Mouse (Mus musculus): ENCODE data around the gene Mif4gd.
"Not testable (repeated sequence)": the region's sequence is repeated elsewhere in the genome, so short reads cannot be mapped to it uniquely, and the experiment has no call there.

Mif4gd gene

DNA sequence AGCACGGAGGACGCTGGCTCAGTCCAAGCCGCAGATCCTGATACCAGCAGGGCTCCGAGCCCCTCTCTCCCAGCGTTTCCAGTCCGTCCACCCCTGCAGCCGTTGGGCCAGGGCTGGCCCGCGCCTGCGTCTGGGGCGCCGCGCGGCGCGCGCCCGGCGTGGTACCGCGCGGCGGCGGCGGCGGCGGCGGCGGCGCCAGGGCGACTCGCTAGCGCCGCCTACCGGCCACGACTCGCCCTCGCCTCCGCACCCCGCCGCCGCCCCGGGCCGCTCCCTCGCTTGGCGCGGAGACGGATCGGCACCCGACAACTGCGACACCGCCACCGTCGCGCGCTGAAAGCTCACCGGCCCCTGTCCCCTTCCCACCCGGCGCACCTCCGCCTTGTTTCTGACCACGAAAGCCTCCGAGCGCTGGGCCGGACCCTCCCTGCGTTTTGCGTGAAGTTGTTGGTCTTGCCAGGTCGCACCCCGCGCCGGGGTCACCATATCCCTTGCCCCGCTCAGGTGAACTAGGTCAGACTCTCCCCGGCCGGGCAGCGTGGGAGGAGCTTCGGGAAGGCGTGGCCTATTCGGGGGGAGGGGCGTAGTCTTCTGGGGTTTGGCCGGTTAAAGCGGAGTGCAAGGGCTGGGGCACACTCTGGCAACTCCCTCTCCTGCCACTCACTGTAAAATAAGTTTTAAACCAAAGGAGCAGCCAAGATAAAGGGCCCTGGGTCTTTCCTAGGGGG lies at the start of gene Mif4gd:
Gene Mif4gd (minus strand): TSS at position 560 of the 728 bp plus-strand sequence.
- peak; percentile 97 to 99 for DNase-seq

DNA sequence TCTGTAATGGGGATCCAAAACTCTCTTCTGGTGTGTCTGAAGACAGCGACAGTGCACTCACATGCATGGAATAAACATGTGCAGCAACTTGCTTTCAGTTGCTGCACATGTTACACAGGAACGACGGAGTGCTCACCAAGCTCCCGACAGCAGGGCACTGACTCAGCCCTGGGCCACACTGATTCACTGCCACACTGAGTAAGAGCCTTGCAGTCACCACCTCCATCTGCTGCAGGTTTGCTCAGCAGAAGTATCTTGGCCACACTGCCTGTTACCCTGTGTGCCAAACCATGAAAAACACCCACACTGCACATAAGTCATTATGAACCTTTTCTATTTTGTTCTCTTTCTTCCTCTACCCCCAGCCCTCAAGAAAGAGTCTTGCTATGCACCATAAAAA lies 47.6 kb upstream of the Mif4gd start:
- no peak for DNase-seq

DNA sequence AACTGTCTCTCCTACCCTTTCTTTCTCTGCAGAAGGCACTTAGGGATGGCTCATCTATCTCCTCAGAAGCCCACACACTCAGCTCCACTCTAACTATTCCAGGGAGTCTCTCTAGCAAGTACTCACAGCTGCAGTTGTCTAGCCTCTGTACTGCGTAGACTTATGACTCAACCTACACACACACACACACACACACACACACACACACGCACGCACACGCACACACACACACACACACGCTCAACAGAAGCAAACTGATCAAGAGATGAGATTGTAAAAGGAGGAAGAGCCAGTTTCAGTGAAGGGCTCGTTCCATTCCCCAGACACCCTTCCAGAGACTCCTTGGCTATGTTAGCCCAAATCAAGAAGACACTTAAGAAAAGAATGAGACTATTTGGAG lies 45.8 kb upstream of the Mif4gd start:
- DNase-seq = no peak

DNA sequence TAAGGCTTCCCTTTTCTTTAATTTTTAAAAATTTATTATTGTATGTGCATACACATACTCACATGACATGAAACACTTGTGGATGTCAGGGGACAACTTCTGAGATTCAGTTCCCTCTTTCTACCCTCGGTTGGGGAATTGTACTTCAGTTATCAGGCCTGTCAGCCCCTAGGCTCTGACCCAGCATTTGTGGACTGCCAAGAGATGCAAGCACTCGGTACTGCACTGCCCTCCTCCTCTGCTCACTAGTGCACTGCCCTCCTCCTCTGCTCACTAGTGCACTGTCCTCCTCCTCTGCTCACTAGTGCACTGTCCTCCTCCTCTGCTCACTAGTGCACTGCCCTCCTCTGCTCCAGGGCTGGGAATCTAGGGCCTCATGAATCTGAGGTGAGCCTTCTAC lies 41.4 kb upstream of the Mif4gd start:
- no peak for DNase-seq

DNA sequence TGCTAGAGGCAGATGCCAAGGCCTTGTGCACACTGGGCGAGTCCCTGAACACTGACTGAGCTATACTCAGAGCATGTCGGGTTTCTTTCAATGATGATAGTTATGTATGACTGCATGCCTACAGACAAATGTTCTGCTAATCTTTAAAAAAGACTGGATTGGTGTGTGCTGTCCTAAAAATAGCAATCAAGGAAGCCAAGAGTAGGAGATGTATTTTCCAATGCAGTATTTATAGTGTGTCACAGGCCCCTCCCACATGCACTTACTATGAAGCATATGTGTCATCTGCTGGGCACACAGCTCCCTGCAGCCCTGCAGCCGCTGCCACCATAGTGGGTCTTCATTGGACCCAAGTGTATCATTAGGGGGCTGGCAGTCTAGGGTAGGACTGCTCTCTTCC lies 40.4 kb upstream of the Mif4gd start:
- no peak for DNase-seq

DNA sequence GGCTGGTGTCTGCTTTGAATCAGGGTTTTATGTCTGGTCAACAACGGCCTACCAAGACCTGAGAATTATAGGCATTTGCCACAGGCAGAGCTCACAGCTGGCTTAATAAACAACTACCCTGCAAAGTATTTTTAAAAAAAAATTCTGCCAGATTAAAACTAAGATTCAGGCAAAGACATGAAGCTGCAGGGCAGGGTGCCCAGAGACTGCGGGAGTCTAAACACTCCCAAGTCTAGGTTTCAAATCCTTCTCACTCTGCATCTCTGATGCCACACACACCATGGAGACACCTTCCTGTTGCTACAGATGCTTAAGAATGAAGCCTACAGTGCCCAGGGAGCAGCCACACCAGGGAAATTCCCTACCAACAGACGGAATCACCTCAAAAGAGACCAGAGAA lies 38.9 kb upstream of the Mif4gd start:
- DNase-seq = no peak

DNA sequence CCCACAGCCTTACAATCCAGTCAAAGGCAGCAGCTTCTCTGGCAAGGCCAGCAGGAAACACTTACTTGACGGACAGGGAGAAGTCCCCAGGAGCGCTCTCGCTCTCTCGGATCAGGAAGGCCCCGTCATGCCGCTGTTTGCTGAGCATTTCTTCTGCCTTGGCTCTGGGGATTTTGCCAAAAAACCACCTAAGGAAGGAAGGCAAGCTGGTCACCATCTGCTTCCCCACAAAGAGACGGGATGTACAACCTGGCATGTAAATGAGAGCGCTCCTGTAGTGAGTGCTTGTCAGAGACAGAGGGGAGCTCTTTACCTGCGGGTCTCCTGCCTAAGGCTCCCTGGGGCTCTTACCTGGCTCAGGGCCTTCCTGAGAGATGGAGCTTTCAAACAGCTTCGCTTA lies 36.9 kb upstream of the Mif4gd start:
- DNase-seq = no peak

DNA sequence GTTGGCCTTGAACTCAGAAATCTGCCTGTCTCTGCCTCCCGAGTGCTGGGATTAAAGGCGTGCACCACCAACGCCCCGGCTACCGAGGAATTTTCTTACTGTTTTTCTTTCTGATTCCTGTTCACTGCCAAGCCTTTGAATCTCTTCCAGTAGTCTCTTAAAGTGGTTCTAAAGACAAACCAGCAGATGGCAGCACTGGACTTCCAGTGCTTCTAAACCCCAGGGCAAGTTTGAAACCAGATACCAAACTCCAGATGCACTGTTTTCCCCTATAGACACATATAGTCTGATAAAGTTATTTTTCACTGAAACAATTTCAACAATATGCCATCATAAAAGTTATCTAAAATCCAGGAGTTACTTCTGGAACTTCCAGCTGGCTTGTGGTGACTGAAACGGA lies 34.7 kb upstream of the Mif4gd start:
- DNase-seq = peak in 1 of 2 experiments; percentile 54

DNA sequence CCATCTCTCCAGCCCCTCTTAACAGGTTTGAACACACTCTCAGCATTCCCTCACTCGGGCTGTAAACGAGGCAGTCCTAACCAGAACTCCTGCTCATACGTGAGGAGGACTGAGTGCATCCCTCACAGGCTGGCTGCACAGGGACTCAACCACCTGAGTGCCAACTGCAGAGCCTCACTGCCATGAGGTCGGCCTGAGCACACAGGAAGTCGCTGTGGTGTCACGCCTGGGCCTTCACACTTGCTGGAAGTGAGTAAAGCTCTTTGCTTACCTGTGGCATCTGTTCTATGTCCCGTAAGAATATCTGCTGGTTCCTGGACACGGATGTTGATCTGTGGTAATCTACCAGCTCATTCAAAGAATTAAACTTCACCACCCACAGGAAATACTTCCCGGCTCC lies 33.7 kb upstream of the Mif4gd start:
- DNase-seq = peak in 1 of 2 experiments; percentile 43

DNA sequence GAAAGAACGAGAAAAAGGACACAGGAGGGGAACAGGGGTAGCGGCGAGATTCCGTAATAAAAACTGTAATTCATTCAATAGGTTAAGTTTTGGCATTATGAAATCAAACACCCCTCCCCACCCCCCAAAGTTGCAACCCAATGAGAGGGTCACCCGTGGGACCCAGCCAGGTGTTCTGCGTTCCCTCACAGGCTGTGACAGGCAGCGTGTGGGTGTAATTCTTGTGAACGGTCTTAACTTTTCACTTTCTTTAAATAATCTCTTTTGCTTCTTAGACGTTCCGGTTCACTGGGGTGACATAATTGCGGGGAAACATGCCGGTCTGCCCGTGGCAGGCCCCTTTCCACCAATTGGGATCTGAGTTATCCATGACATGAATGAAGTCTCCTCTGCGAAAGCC lies 32.7 kb upstream of the Mif4gd start:
- DNase-seq = not testable (repeated sequence)

DNA sequence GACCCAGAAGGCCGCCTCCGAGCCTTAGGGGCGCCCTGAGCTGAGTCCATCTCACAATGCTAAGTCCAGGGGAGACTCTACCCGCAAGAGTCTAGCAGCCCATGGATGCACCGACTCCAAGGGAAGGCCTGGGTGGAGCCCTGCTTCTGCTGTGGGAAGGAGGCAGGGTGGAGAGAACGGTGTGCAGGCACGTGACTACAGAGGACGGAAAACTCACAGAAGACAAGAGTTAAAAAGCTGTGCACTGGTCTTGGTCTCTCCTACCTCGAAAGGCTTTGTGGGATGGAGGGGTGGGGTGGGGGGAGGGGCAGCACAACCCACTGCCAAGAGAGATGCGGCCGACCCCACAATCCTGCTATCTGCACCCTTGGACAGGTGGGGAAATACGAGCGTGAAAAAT lies 31.5 kb upstream of the Mif4gd start:
- DNase-seq = no peak

DNA sequence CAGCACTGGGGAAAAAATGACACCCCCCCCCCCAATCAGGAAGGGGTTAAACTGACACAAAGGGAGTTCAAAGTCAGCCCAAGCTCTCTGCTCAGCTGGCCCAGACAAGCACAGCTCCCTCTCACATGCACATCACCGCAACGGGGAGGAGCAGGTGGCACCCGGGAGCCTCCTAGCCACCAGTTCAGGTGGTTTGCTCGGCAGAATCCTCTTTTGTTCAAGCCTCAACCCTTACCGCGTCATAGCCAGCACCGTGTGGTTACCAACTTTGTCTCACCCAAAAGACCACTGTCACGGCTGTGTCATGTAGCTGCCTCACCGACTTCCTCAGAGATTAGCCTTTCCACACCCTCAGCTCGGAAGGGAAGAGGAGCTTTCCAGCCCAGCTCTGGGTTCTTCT lies 30.5 kb upstream of the Mif4gd start:
- DNase-seq = no peak

DNA sequence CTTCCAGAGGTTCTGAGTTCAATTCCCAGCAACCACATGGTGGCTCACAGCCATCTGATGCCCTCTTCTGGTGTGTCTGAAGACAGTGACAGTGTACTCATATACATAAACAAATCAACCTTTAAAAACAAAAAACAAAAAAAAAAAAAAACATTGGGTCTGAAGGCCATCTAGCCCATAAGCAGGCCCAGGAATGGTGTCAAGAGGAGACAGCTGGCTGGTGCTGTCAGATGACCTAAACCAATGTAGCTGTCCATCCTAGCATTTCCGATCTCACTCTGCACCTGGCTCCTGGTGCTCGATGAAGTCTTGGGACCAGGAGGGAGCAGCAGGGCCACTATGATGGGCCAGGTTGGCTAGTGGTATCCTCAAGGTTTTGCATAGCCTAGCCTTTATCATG lies 29.9 kb upstream of the Mif4gd start:
- DNase-seq = no peak

DNA sequence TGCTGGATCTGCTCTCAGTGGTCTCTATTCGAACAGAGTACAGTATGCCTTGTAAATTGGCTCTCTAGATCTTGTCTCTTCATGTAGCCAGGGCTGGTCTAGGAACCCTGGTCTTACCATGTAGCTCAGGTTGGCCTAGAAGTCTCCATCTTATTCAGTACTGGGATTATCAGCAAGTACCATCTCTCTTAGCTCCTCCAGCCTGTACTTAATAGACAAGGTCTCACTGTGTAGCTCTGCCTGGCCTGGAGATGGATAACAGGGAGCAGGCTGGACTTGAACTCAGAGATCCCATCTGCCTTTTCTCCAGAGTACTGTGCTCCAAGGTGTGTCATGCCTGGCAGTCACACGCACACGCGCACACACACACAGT lies 28.9 kb upstream of the Mif4gd start:
- no peak for DNase-seq

DNA sequence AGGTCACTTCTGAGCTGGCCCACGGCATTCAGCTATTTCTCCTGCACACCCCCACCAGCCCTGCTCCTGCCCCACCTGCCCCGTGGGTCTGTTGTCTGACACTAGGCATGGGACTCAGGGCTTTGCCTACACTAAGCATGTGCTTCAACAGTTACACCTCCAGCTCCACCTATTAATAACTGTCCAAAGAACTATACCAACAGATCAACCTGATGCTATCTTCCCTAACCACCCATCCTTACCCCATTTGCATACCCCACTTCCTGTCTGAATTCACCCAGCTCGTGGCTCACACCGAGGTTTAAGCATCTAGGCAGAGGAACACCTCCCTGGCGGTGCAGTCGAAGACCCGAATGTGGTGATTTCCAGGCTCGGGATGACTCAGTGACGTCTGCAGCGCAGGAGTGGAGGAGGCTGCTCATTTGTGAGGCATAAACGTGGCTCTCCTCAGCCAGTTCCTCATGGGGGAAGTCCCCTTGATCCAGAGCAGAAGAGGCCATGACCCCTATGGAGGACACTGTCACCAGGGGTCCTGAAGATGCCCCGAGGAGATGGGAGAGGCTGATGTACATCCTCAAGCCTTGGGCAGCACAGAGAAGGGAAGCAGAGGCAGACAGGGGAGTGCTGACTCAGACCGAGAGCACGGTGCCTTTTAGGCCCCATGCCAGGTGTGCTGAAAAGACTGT lies 28.4 kb upstream of the Mif4gd start:
- peak; percentile 62 to 70 for DNase-seq

DNA sequence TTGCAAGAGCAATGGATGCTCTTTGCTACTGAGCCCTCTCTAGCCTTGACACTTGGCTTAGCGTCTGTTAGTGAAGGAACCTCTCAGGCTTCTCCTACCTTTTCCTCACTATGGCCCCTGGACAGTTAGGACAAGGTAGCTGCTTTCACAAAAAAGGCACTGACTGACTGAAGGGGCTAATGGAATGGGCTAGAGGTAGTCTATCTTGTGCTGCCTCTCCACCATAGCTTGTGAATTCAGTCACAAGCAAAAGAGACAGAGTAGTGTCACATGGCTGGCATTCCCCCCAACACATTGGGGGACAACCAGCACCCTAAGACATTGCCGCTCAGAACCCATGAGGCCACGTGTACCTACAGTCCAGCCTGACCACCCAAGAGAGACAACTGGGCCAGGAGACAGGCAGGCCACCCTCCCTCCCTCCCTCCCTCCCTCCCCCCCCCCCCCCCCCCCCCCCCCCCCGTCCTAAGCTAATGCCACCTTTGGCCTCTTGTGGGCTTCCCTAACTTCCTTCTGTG lies 27.6 kb upstream of the Mif4gd start:
- no peak for DNase-seq

DNA sequence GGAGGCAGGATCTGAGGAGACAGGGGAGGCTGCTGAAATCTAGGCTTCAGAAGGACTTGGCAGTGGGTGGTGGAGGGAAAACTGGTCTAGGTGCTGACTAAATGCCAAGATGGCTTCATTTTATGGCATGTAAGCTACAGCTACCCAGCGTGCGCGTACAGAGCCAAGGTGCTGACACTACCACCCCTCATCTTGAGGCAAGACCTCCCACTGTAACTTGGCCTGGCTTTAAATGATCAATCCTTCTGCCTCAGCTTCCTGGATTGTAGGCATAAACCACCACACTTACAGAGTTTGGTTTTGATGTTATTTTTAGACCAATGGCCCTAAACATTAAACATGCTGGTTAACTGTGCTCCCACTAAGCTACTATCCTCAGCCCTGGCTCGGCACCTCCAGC lies 26.8 kb upstream of the Mif4gd start:
- DNase-seq = no peak

DNA sequence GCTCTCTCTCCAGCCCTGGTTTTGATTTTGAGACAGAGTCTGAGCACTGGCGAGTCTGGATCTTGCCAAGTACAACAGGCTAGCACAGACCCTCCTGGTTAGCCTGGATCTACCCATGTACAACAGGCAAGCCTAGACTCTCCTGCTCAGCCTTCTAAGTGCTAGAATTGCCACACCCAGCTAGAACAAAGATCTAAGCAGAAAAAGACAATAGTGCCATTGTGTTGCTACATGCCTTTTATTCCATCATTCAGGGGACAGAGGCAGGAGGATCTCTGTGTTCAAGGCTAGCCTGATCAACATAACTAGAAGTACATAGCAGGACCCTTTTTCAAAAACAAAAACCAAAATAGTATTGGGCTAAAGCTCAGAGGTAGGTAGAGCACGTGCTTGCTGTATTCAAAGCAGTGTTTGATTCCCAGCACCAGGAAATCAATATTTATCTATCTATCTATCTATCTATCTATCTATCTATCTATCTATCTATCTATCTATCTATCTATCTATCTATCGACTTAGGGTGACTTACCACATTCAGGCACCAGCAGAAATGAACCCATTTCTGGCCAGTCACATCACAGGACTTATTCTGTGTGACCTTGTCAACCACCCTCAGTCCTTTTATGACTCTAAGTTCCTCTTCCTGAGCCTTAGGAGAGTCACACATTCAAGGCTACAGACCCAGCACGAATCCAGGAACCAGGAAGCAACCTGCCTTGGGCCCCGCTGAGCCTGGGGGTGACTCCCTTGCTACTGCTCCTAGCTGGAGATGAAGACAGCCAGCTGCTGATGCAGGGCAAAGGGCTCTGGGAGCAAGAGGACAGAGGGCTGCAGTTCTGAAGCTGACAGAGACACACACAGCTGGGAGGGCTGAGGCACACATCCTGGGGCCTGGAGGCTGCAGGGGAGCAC lies 26.0 kb upstream of the Mif4gd start:
- no peak for DNase-seq

DNA sequence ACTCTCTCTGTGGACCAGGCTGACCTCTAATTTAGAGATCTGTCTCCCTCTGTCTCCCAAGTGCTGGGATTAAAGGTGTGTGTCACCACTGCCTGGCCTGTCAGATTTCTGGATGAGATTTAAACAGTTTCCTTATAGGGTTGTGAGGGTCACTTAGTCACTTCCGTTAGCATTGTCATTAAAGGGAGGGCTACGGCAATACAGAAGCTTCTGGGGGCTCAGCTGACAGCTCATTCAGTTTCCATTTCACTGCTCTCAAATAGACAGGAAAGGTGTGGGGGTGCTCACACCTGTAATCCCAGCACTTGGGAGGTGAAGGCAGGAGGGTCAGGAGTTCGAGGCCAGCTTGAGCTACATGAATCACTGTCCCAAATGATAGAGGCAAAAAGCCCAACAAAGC lies 24.2 kb upstream of the Mif4gd start:
- no peak for DNase-seq

DNA sequence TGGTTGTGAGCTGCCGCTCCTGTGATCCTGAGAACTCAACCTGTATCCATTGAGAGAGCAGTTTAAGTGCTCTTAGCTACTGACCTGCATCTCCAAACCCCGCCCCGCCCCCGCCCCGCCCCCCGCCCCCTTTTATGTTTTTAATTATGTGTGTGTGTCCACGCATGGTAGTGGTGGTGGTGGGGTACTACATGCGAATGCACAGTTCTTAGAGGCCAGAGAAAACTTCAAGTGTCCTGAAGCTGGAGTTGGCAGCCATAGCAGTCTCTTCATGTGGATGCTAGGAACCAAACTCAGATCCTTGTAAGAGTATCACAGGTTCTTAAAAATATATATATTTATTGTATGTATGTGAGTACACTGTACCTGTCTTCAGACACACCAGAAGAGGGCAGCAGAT lies 22.7 kb upstream of the Mif4gd start:
- no peak for DNase-seq

DNA sequence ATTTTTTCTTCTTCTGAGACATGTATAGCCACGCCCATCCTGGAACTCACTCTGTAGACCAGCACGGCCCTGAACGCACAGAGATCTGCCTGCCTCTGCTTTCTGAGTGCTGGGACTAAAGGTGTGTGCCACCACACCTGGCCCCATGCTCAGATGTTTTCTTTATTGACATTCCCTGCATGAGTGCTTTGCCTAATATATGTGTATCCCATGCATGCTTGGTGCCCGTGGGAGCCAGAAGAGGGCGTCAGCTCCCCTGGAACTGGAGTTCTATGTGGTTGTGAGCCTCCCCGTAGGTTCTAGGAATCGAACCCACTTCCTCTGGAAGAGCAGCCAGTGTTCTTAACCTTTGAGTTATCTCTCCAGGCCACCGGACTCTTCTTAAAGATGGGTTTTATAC lies 22.3 kb upstream of the Mif4gd start:
- DNase-seq = no peak

DNA sequence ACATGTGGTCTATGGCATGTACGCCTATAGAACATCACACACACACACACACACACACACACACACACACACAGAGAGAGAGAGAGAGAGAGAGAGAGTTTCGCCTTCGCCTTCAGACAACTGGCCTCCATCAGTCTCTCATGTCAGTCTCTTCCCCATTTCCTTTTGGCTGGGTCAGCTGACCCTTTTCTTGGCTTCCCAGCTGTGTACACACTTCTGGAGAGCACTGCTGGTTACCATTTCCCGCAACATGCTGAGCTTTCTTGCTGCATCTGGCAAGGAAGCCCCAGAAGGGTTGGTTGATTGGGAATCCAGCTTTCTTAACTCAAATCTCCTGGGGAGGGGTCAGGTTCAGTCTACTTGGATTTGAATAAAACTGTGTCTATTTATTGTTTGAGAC lies 21.3 kb upstream of the Mif4gd start:
- DNase-seq = no peak

DNA sequence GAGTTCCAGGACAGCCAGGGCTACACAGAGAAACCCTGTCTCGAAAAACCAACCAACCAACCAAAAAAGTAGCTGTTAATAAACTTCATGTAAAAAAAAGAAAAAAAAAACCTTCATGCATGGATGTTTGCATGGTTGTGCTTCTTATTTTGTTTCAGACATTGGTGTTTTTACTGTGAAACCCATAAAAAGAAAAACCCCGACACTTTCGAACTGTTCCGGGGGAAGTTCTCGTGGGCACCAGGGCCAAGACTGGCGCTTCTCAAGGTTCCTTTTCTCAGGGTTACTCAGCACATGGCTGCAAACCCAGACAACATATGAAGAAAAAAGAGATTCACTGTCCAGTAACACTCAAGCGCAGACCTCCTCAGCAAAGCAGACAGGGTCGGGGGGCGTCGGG lies 20.1 kb upstream of the Mif4gd start:
- peak in 1 of 2 experiments; percentile 49 for DNase-seq

DNA sequence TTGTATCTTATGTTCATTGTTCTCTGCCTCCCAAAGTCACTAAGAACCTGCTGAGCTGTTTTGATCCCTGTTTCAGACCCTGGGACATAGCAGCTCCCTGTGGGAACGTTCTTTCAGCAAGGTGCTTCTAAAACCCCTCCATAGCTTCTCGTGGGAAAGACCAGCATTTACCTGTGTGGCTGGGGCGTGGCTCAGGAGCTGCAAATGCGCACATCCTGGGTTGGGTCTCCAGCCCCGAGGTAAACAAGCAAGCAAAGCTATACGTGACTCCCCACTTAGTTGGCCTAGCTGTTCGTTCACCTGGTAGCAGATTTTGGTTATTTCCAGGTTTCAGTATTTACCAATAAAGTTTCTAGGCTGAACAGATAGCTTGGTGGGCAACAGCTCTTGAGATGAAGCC lies 19.5 kb upstream of the Mif4gd start:
- DNase-seq = no peak
